Comparison of ENCODE assay signal across 1 mouse cellular context in the genomic region with DNA sequence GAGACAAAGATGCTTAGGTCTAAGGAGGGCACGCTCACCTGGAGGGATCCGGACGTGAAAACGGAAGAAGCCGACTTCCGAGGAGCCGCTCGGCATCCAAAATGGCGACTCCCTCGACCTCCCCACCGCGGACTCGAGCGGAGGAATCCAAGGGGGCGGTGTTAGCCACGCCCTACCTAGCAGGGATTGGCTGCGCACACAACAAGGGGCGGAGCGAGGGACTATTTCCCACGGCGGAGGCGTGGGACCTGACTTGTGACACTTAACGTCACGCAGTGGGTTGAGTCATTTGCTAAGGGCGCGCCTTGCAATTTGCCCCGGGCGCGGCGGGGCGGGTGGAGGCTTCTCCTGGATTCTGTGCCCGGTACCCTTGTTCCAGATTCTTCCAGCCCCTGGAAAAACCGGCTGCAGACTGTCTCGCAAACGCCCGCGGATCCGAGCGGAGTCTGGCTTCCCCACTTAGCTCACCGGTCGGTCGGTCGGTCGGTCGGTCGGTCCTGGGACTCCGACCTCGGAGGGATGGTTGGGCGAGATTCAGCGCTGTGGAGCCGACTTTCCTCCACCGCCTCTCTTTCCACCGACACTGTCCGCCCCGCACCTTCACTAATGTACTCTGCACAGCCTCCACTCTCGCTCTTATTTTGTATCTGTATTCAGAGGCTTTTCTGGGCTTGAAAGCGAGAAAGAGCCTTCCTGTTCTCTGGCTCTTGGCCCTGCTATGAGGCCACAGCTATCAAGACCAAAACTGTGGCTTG.
TF ChIP-seq lines count a peak whose summit lies in the region.

Gene Ist1 (minus strand): TSS at position 115 of the 755 bp plus-strand sequence.

TF ChIP-seq in MEL, 35 proteins besides CTCF, POLR2A, EP300 and RAD21 (continued from another document):
- TF ChIP-seq GABPA (IDR thresholded peaks at IDR 0.05; ENCODE audit: low read depth, low read length): 0 out of 2 replicates have a peak, but pooled peaks have one; percentile 16
- peak; percentile 66; the same call in 1 of the 2 replicates for TF ChIP-seq ZKSCAN1 (IDR thresholded peaks at IDR 0.05; ENCODE audit: low read depth, low read length)
- TF ChIP-seq MEF2A (IDR thresholded peaks at IDR 0.05; ENCODE audit: extremely low read depth, insufficient replicate concordance, low read depth, low read length, poor library complexity, severe bottlenecking): peak; percentile 26; the same call in 1 of the 2 replicates
- TF ChIP-seq E2F4 (IDR thresholded peaks at IDR 0.05; ENCODE audit: borderline replicate concordance, low read depth, low read length): peak; percentile 59; the same call in 1 of the 2 replicates
- TF ChIP-seq HCFC1 (IDR thresholded peaks at IDR 0.05; ENCODE audit: low read depth, low read length): peak; percentile 84
- TF ChIP-seq JUND (IDR thresholded peaks at IDR 0.05; ENCODE audit: low read depth, low read length): peak; percentile 80
- TF ChIP-seq NRF1 (IDR thresholded peaks at IDR 0.05; ENCODE audit: insufficient read depth, low read depth, low read length, poor library complexity, severe bottlenecking): peak; percentile 48; the same call in 1 of the 2 replicates
- TF ChIP-seq TCF12 (IDR thresholded peaks at IDR 0.05; ENCODE audit: low read depth, low read length): peak; percentile 91
